ENCODE assay signal across 12 mouse cellular contexts in the genomic region with DNA sequence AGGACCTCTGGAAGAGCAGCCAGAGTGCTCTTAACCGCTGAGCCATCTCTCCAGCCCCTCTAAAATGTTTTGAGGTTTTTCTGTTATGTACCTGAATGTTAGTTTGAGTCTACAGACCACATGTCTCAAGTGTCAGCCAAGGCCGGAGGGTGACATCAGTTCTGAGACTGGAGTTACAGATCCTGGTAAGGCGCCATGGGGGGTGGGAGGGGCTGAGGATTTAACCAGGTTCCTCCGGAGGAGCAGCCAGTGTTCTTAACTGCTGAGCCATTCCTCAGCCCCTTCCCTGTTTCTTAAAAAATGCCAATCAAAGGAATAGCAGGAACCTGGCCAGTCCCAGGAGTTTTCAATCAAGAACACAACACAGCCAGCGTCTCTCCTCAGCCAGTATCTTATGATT. TPM values are rescaled to one million over a fixed set of nuclear protein-coding genes. Genes with fewer than 3 reads are reported as not detected.
A peak's percentile ranks its signal among the peaks of the same experiment; 100 is the strongest.
DNase-seq lines count a peak whose midpoint lies in the region; ATAC-seq and TF ChIP-seq lines count a peak whose summit lies in the region.
"Had no signal": no experiment of that assay in that cellular context is flagged by ENCODE, and none has a peak within 500 bp of the region (broad histone marks: within the 10 kb centered on the region; RNA-seq: fewer than 3 reads in every experiment).

No protein-coding gene starts in this region.

- H3K9ac ChIP-seq in kidney, embryonic 16.5 days (replicated peaks; ENCODE audit: low read length), result peak overlapping the region; percentile 91
- H3K9ac ChIP-seq in CH12.LX (ENCODE audit: insufficient read depth, low read depth) (no peak overlapping the region), ES-E14 (ENCODE audit: insufficient read depth, low read depth, low read length, poor library complexity, severe bottlenecking) (peak overlapping the region; percentile 24; the same call in 1 of the 2 replicates)
- H3K9ac ChIP-seq in limb, embryonic 13.5 days, result 0 out of 2 replicates have a peak overlapping the region, but pooled peaks have one; percentile 92

- intact Hi-C loops in left cerebral cortex, postnatal 36 days (cut with DNase I), result no loop called here

- dilution Hi-C loops in CH12.LX (cut with MboI; ENCODE audit: extremely low pct_ligation_motif_present, extremely low pct_unique_long_range_greater_than_20kb, low sequenced_read_pairs), result no loop called here

- no peak for TF ChIP-seq POLR2A in CH12.LX (IDR thresholded peaks at IDR 0.05; ENCODE audit: low read depth, low read length)

- no peak for TF ChIP-seq EP300 in CH12.LX (IDR thresholded peaks at IDR 0.05; ENCODE audit: low read length)

- H3K4me2 ChIP-seq in kidney, embryonic 16.5 days (replicated peaks; ENCODE audit: low read depth, low read length), result peak overlapping the region; percentile 68; the same call in 1 of the 2 replicates
- peak overlapping the region; percentile 23; the same call in 1 of the 2 replicates for H3K4me2 ChIP-seq in CH12.LX (ENCODE audit: insufficient read depth, low read depth, poor library complexity, severe bottlenecking)
- H3K4me2 ChIP-seq in limb, embryonic 13.5 days (replicated peaks), result peak overlapping the region; percentile 85

- no peak for ATAC-seq in kidney, embryonic 16.5 days (ENCODE audit: low FRiP score, low TSS enrichment)
- ATAC-seq in limb, embryonic 13.5 days (ENCODE audit: low FRiP score, low read depth), result no peak

- no peaks in the 10 kb centered on the region for H3K9me3 ChIP-seq in kidney, embryonic 16.5 days (ENCODE audit: low read length)
- H3K9me3 ChIP-seq in CH12.LX (replicated peaks; ENCODE audit: low read length), result no peaks in the 10 kb centered on the region
- H3K9me3 ChIP-seq in ES-E14 (ENCODE audit: control insufficient read depth, insufficient read depth, low read depth, low read length), result no peaks in the 10 kb centered on the region
- H3K9me3 ChIP-seq in limb, embryonic 13.5 days, result no peaks in the 10 kb centered on the region
- H3K9me3 ChIP-seq: forebrain, embryonic 12.5 days had no signal

- H3K4me1 ChIP-seq in kidney, embryonic 16.5 days (ENCODE audit: insufficient read depth, low read length), result peaks cover 30% of the 10 kb centered on the region
- H3K4me1 ChIP-seq in CH12.LX (ENCODE audit: control insufficient read depth in 1 of 2, insufficient read depth in 2 of 2) (peaks cover 36 to 63% of the 10 kb centered on the region in 2 experiments), ES-E14 (ENCODE audit: control insufficient read depth in 2 of 2, insufficient read depth in 2 of 2, low read length in 2 of 2, poor library complexity in 1 of 2) (peaks cover 0 to 12% of the 10 kb centered on the region in 2 experiments; a peak in 3 of 4 replicates)
- peaks cover 27% of the 10 kb centered on the region for H3K4me1 ChIP-seq in limb, embryonic 13.5 days

- no peak for TF ChIP-seq CTCF in CH12.LX (conservative IDR thresholded peaks at IDR 0.05 in 1 of 2, IDR thresholded peaks at IDR 0.05 in 1 of 2; ENCODE audit: low read depth in 2 of 2, low read length in 2 of 2)

- no peak for DNase-seq in kidney, adult 11 months
- DNase-seq in CH12.LX (ENCODE audit: extremely low read depth) (no peak), ES-E14 (ENCODE audit: low read depth, low spot score) (no peak)
- no peak for DNase-seq in layer of hippocampus, adult 9-11 months
- no peak for DNase-seq in left cerebral cortex, postnatal 36 days (ENCODE audit: low spot score in 2 of 2)
- no peak for DNase-seq in frontal cortex, adult 2 months (ENCODE audit: extremely low spot score in 1 of 2, low spot score in 1 of 2)
- DNase-seq: cerebellum, adult 9-11 months; kidney, postnatal 36 days; spleen, adult 18-20 months had no signal

- no peak for TF ChIP-seq RAD21 in CH12.LX (IDR thresholded peaks at IDR 0.05; ENCODE audit: low read depth, low read length)

- peaks cover 32% of the 10 kb centered on the region for H3K79me2 ChIP-seq in CH12.LX (replicated peaks; ENCODE audit: control insufficient read depth, extremely low read depth, insufficient read depth, poor library complexity, severe bottlenecking)

- H3K36me3 ChIP-seq in kidney, embryonic 16.5 days (ENCODE audit: insufficient read depth, low read length), result no peaks in the 10 kb centered on the region
- H3K36me3 ChIP-seq in CH12.LX (replicated peaks in 1 of 2; ENCODE audit: control insufficient read depth in 1 of 2, insufficient read depth in 1 of 2, low read length in 1 of 2), result peaks cover 0 to 9% of the 10 kb centered on the region in 2 experiments
- peaks cover 5% of the 10 kb centered on the region; the same call in 1 of the 2 replicates for H3K36me3 ChIP-seq in ES-E14 (ENCODE audit: control insufficient read depth, insufficient read depth, low read length, poor library complexity, severe bottlenecking)
- peaks cover 6% of the 10 kb centered on the region; the same call in 1 of the 2 replicates for H3K36me3 ChIP-seq in limb, embryonic 13.5 days
- H3K36me3 ChIP-seq: forebrain, embryonic 12.5 days had no signal

- in situ Hi-C loops in CH12.LX (cut with MboI; ENCODE audit: low pct_ligation_motif_present, low pct_unique_long_range_greater_than_20kb, low sequenced_read_pairs) (no loop called here), ES-E14 (cut with MboI; ENCODE audit: low sequenced_read_pairs in 2 of 2, unreplicated experiment in 2 of 2) (no loop called here)

- H3K4me3 ChIP-seq in kidney, embryonic 16.5 days (ENCODE audit: low read length), result no peak overlapping the region
- H3K4me3 ChIP-seq in CH12.LX (replicated peaks in 1 of 3; ENCODE audit: low read depth in 2 of 3, low read length in 2 of 3, poor library complexity in 1 of 3) (no peak overlapping the region), ES-E14 (ENCODE audit: insufficient read depth in 1 of 2, low read depth in 1 of 2, low read length in 2 of 2, poor library complexity in 1 of 2, severe bottlenecking in 1 of 2) (peak overlapping the region in 1 of 2 experiments; percentile 72; a peak in 3 of 4 replicates)
- peak overlapping the region; percentile 86 for H3K4me3 ChIP-seq in limb, embryonic 13.5 days

- no peaks in the 10 kb centered on the region for H3K27me3 ChIP-seq in kidney, embryonic 16.5 days (ENCODE audit: insufficient read depth, low read length)
- no peaks in the 10 kb centered on the region for H3K27me3 ChIP-seq in CH12.LX (replicated peaks)
- no peaks in the 10 kb centered on the region for H3K27me3 ChIP-seq in limb, embryonic 13.5 days
- H3K27me3 ChIP-seq: forebrain, embryonic 12.5 days had no signal

- WGBS in kidney, embryonic 16.5 days, result 56% methylated on average over 5 of the region's 5 CpGs
- 36% methylated on average over 5 of the region's 5 CpGs for WGBS in limb, embryonic 13.5 days

- H3K27ac ChIP-seq in kidney, embryonic 16.5 days (ENCODE audit: low read length), result no peak overlapping the region
- no peak overlapping the region for H3K27ac ChIP-seq in CH12.LX (ENCODE audit: insufficient read depth, low read depth)
- no peak overlapping the region for H3K27ac ChIP-seq in ES-E14 (ENCODE audit: insufficient read depth, low read depth, low read length, poor library complexity, severe bottlenecking)
- H3K27ac ChIP-seq in limb, embryonic 13.5 days, result no peak overlapping the region

TF ChIP-seq in CH12.LX, 34 proteins besides CTCF, POLR2A, EP300 and RAD21 (continues in another document):
- TF ChIP-seq SIN3A (IDR thresholded peaks at IDR 0.05; ENCODE audit: low read length) (no peak), MXI1 (IDR thresholded peaks at IDR 0.05; ENCODE audit: low read depth, low read length) (no peak), USF1 (IDR thresholded peaks at IDR 0.05; ENCODE audit: low read depth, low read length) (no peak), MAFK (IDR thresholded peaks at IDR 0.05; ENCODE audit: insufficient replicate concordance, low read length) (no peak), CHD2 (IDR thresholded peaks at IDR 0.05; ENCODE audit: low read length) (no peak), PAX5 (IDR thresholded peaks at IDR 0.05; ENCODE audit: low read length) (no peak), JUND (conservative IDR thresholded peaks at IDR 0.05; ENCODE audit: low read depth, low read length) (no peak), MAZ (IDR thresholded peaks at IDR 0.05; ENCODE audit: low read depth, low read length) (no peak), HCFC1 (IDR thresholded peaks at IDR 0.05; ENCODE audit: low read depth, low read length) (no peak), ETS1 (conservative IDR thresholded peaks at IDR 0.05; ENCODE audit: low read depth, low read length) (no peak), CHD1 (IDR thresholded peaks at IDR 0.05; ENCODE audit: low read depth, low read length) (no peak), RCOR1 (conservative IDR thresholded peaks at IDR 0.05; ENCODE audit: low read depth, low read length) (no peak), ELF1 (IDR thresholded peaks at IDR 0.05; ENCODE audit: low read depth, low read length) (no peak)

TF ChIP-seq in ES-E14, 5 proteins besides CTCF, POLR2A, EP300 and RAD21:
- no peak for TF ChIP-seq ZC3H11A (IDR thresholded peaks at IDR 0.05; ENCODE audit: borderline replicate concordance, low read depth, low read length)
TF ChIP-seq in ES-E14: peak in this region for 0.

RNA-seq across cellular contexts. Expression of a gene that starts 1.4 kb away (rescaled TPM):
- polyA plus RNA-seq in kidney, embryonic 16.5 days (2015; fragmentation: Nextera tagmentation; extraction: Ambion mirVana), result 5.8 and 10.7 TPM in 2 replicates
- total RNA-seq in CH12.LX (2012; rRNA removed) (33.8 and 36.5 TPM in 2 replicates), CH12.LX (2014; rRNA removed) (31.9 and 37.5 TPM in 2 replicates), ES-E14 (2012; rRNA removed) (44.7 and 58.7 TPM in 2 replicates)
- polyA plus RNA-seq in CH12.LX (2012; ENCODE audit: insufficient read length, low read depth), result 62.2 and 86.3 TPM in 2 replicates
- 14.5 and 15.2 TPM in 2 replicates for polyA plus RNA-seq in limb, embryonic 13.5 days (2015; fragmentation: Nextera tagmentation; extraction: Ambion mirVana)
- 100 to 1,000 TPM in 1 of 2 experiments, 10 to 100 TPM in 1; 96.7 to 106 TPM for total RNA-seq in left cerebral cortex, postnatal 36 days (2021)
- 83.5 and 83.6 TPM in 2 replicates for polyA plus RNA-seq in frontal cortex, adult 2 months (2012; rRNA removed)

Comparison
In these comparisons a context has a peak if more than half of its experiments do, and no peak if none do; other contexts are left out.
1. H3K4me2 ChIP-seq: peak in every context shown above with its lines; median percentile 85 in limb, embryonic 13.5 days; 68 in kidney, embryonic 16.5 days; 23 in CH12.LX.